Mouse (Mus musculus) intestine, postnatal 0 days (tissue): ENCODE measurements around the gene Srl. TPM values are rescaled to one million over a fixed set of nuclear protein-coding genes. Genes with fewer than 3 reads are reported as not detected.

Source experiments
- ATAC-seq: fragments of 200-750 bp; cut with Nextera tagmentation; 2 replicates; pipeline ENCODE4 v1.8.0; 2017; ENCODE audit warnings: mild to moderate bottlenecking, moderate TSS enrichment, moderate library complexity
- H3K27ac ChIP-seq: fragments of 300-500 bp; sonication (generic); 2 replicates; pipeline ENCODE4 v1.5.1; 2014; ENCODE audit warnings: mild to moderate bottlenecking, low read depth, low read length, moderate library complexity
- H3K27me3 ChIP-seq: fragments of 300-500 bp; sonication (generic); replicated peaks from 2 replicates; pipeline ENCODE4 v1.6.1; 2014; ENCODE audit warnings: low read length, mixed read lengths; ENCODE audit not compliant: control insufficient read depth, insufficient read depth
- H3K36me3 ChIP-seq: fragments of 300-500 bp; sonication (generic); 2 replicates; pipeline ENCODE4 v1.6.1; 2014; ENCODE audit warnings: mild to moderate bottlenecking, moderate library complexity; ENCODE audit not compliant: control insufficient read depth, insufficient read depth
- H3K4me1 ChIP-seq: fragments of 300-500 bp; sonication (generic); replicated peaks from 2 replicates; pipeline ENCODE4 v1.6.1; 2014; ENCODE audit warnings: antibody characterized with exemption, low read length, mixed read lengths; ENCODE audit not compliant: control insufficient read depth, insufficient read depth
- H3K4me2 ChIP-seq: fragments of 300-500 bp; sonication (generic); replicated peaks from 2 replicates; pipeline ENCODE4 v1.6.1; 2014; ENCODE audit warnings: low read depth, mild to moderate bottlenecking, moderate library complexity
- H3K4me3 ChIP-seq: fragments of 300-500 bp; sonication (generic); 2 replicates; pipeline ENCODE4 v1.5.1; 2014; ENCODE audit warnings: low read depth, low read length
- H3K9ac ChIP-seq: fragments of 300-500 bp; sonication (generic); 2 replicates; pipeline ENCODE4 v1.6.1; 2014; ENCODE audit warnings: mild to moderate bottlenecking, low read depth, low read length
- H3K9me3 ChIP-seq: fragments of 300-500 bp; sonication (generic); 2 replicates; pipeline ENCODE4 v1.6.1; 2016; ENCODE audit warnings: mixed run types; ENCODE audit not compliant: control insufficient read depth
- CTCF ChIP-seq: sonication (generic); IDR thresholded peaks from 2 replicates; pipeline ENCODE4 v1.5.1; 2016; ENCODE audit warnings: low read depth, mild to moderate bottlenecking, control low read depth, antibody characterized with exemption, moderate library complexity
- WGBS: fragments of 180-500 bp; shearing (Covaris S2); extraction: QIAGEN DNeasy Blood & Tissue Kit; methylation state at CpG from one replicate; pipeline ENCODE4 v1.1.7; 2014; 5-methylcytosine and 5-hydroxymethylcytosine counted together
- polyA plus RNA-seq: library from polyadenylated mRNA; unstranded; fragments of >200 nt; fragmentation: Nextera tagmentation; extraction: Ambion mirVana; gene quantifications from 2 replicates; pipeline ENCODE4 v1.2.1, GENCODE M21; 2015

Srl gene
- polyA plus RNA-seq, 1 experiment from 2014 or later = 2.2 TPM

DNA sequence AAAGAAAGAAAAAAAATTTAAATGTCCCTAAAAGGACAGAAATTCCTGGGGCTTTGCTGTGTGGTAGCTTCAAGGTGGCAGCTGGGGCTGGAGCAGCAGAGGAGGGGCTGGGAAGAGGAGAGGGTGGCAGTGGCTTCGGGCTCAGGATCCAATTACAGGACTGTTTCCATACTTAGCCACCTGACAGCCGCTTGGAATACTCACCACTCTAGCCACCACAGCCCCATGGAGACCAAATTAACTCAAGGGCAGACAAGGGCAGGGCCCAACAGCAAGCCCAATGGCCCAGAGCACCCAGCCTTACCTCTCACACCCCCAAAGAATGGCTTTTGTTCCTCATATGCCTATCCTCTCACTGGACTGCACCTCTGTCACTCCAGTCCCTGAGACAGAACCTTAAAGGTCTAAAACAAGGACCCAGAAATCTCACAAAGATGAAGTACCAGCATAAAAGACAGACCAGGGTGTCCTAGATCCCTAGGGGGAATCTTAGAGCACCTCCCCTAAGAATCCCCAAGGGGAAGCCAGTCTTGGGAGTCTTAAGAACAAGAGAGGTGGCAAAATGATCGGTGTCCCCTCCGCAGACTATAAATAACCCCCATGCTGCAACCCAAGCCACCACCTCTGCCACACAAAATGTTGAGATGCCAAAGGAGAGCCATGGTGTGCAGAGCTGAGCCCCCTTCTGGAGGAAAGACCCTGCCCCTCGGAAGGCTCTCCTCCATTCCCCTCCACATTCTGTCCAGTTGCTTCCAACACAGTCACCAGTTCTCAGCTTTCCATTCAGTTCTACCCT, 19.7 kb downstream of the Srl start:
- no peak for TF ChIP-seq CTCF
- H3K27ac ChIP-seq = no peak overlapping the region
- H3K9ac ChIP-seq = no peak overlapping the region
- 74% methylated on average over 5 of the region's 5 CpGs for WGBS
- H3K4me2 ChIP-seq = no peak overlapping the region
- H3K27me3 ChIP-seq = no peaks in the 10 kb centered on the region
- ATAC-seq = no peak
- H3K9me3 ChIP-seq = no peaks in the 10 kb centered on the region
- no peak overlapping the region for H3K4me3 ChIP-seq
- H3K36me3 ChIP-seq = no peaks in the 10 kb centered on the region
- H3K4me1 ChIP-seq = no peaks in the 10 kb centered on the region

GRCm38 (mm10) chr16:4521074-4521667, 20.4 kb downstream of the Srl start:
- H3K9ac ChIP-seq = no peak overlapping the region
- no peaks in the 10 kb centered on the region for H3K9me3 ChIP-seq
- H3K36me3 ChIP-seq = no peaks in the 10 kb centered on the region
- 77% methylated on average over 4 of the region's 4 CpGs for WGBS
- no peaks in the 10 kb centered on the region for H3K4me1 ChIP-seq
- no peak overlapping the region for H3K4me3 ChIP-seq
- no peaks in the 10 kb centered on the region for H3K27me3 ChIP-seq
- no peak for ATAC-seq
- TF ChIP-seq CTCF = no peak
- no peak overlapping the region for H3K27ac ChIP-seq
- H3K4me2 ChIP-seq = no peak overlapping the region

GRCm38 (mm10) chr16:4520673-4521072, 20.9 kb downstream of the Srl start:
- WGBS = 82% methylated on average over 8 of the region's 8 CpGs
- no peak for ATAC-seq
- Histone ChIP-seq H3K4me1 (no peaks in the 10 kb centered on the region), H3K36me3 (no peaks in the 10 kb centered on the region), H3K27me3 (no peaks in the 10 kb centered on the region), H3K4me2 (no peak overlapping the region), H3K27ac (no peak overlapping the region), H3K9me3 (no peaks in the 10 kb centered on the region), H3K9ac (no peak overlapping the region), H3K4me3 (no peak overlapping the region)
- TF ChIP-seq CTCF = no peak

GRCm38 (mm10) chr16:4519825-4520224, 21.8 kb downstream of the Srl start:
- no peak for ATAC-seq
- no peak for TF ChIP-seq CTCF
- no peak overlapping the region for H3K4me2 ChIP-seq
- H3K9me3 ChIP-seq = no peaks in the 10 kb centered on the region
- no peaks in the 10 kb centered on the region for H3K36me3 ChIP-seq
- H3K27ac ChIP-seq = no peak overlapping the region
- WGBS = 100% methylated on average over 2 of the region's 2 CpGs
- H3K27me3 ChIP-seq = no peaks in the 10 kb centered on the region
- H3K9ac ChIP-seq = no peak overlapping the region
- no peak overlapping the region for H3K4me3 ChIP-seq
- no peaks in the 10 kb centered on the region for H3K4me1 ChIP-seq

DNA sequence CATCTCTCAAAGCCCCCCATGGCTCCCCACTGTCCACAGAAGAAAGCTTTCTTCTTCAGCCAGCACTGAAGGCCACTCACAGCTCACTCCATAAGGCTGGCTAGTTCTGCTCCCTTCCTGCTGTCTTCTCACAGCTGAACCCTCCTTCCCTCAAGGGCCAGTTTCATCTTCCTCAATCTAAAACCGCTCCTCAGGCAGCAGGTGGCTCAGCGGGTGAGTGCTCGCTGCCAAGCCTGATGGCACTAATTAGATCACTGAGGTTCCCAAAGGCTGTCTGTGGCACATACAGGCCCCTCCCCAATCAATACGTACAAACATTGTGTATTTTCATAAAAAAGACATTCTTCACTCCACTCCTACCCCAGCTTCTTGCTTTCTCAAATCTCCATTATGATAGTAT, 22.5 kb downstream of the Srl start:
- WGBS = 80% methylated on average over 4 of the region's 4 CpGs
- H3K4me2 ChIP-seq = no peak overlapping the region
- no peaks in the 10 kb centered on the region for H3K9me3 ChIP-seq
- no peaks in the 10 kb centered on the region for H3K27me3 ChIP-seq
- TF ChIP-seq CTCF = no peak
- no peaks in the 10 kb centered on the region for H3K4me1 ChIP-seq
- H3K36me3 ChIP-seq = no peaks in the 10 kb centered on the region
- no peak overlapping the region for H3K4me3 ChIP-seq
- H3K9ac ChIP-seq = no peak overlapping the region
- H3K27ac ChIP-seq = no peak overlapping the region
- ATAC-seq = no peak

DNA sequence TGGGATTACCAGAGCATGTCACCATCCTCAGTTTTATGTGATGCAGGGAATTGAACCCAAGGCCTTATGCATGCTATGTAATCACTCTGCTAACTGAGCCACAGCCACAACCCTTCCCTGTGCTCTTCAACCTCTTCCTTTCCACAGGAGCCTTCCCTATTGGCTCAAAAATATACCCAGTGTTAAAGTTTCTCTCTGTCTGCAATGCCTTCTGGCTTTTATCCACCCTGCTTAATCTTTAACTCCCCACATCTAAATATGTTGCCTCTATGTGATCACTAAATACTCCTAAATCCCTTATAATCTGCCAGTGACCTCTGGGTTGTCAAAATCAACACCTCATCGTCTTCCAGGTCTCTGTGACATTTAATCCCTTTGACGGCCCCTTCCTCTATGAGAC, 23.7 kb downstream of the Srl start:
- Histone ChIP-seq H3K27ac (no peak overlapping the region), H3K27me3 (no peaks in the 10 kb centered on the region), H3K36me3 (no peaks in the 10 kb centered on the region), H3K9ac (no peak overlapping the region), H3K4me1 (no peaks in the 10 kb centered on the region), H3K4me3 (no peak overlapping the region), H3K4me2 (no peak overlapping the region), H3K9me3 (no peaks in the 10 kb centered on the region)
- no peak for ATAC-seq
- 63% methylated on average over 2 of the region's 2 CpGs for WGBS
- TF ChIP-seq CTCF = no peak
